Mouse (Mus musculus) heart, adult 2 months (tissue): ENCODE data around the gene Fgd6.

Source experiments
- CTCF ChIP-seq: fragments of 200-600 bp; IDR thresholded peaks from 2 replicates; pipeline ENCODE4 v1.8.1; 2022; ENCODE audit warnings: antibody characterized with exemption, mild to moderate bottlenecking, moderate library complexity
- EP300 ChIP-seq: fragments of 200-500 bp; IDR thresholded peaks from 2 replicates; pipeline ENCODE4 v1.6.1; 2011; ENCODE audit warnings: low read depth, low read length, control low read depth; ENCODE audit not compliant: insufficient read depth
- POLR2A ChIP-seq: fragments of 200-500 bp; IDR thresholded peaks from 2 replicates; pipeline ENCODE4 v1.6.1; 2011; ENCODE audit warnings: mild to moderate bottlenecking, low read depth, low read length, control low read depth; ENCODE audit not compliant: insufficient read depth

DNA sequence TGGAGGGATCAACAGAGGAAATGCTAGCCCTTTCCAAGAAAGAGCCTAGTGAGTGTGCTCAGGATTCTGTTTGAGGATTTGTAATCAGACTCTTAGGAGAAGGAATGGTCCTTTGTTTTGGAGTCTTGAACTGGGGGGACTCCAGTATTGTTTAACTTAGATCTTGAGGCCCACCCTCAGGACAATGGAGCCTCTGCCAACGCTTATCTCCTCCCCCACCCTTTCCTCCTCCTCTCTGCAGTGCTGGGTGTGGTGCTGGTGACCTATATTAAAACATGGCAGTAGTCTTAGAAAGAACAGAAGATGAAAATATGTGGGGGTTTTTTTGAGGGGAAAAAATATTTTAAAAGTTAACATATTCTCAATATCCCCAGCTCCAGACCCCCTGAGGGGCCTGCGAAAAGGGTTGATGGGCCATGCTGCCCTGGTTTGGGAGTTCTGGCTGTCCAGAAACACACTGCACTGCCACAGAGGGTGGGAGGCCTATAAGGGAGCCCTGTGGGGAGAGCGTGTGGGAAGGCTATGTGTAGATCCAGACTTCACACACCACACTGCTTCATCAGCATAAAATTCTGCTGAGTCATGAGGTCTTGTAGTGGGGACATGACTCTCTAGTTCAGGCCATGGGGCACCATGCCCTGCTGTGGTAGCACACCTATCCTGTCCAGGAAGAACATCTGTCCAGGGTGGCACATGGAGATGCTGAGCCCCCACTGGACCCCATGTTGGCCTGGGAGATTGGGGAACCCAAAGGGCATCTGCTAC is 61.5 kb downstream of the Fgd6 start:
- TF ChIP-seq POLR2A (no peak), CTCF (no peak), EP300 (no peak)
